Mouse (Mus musculus): Measurements from ENCODE around the gene 1110008P14Rik. TPM values are rescaled to one million over a fixed set of nuclear protein-coding genes. Genes with fewer than 3 reads are reported as not detected.

1110008P14Rik gene
- polyA plus RNA-seq, 1 experiment, result 338 TPM

DNA sequence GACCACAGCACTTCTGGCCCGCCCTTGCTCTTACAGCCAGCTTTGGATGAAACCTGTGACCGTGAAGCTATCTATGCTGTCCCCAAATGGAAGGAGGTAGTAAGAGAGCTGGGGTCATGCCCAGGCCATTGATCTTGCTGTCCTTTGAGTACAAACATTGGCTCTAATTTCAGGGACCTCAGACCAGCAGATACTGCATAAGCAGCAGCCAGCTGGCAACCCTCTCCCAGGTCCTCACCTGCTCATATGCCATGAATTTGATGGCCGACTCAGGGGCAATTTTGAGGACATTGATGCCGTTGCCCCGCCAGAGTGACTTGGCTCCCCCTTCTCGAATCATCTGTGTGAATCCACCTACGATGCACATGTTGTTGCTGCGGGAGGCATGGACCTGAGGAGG, 35.7 kb upstream of the 1110008P14Rik start:
- WGBS, result 87% methylated on average over 8 of the region's 8 CpGs
- no peak for DNase-seq

DNA sequence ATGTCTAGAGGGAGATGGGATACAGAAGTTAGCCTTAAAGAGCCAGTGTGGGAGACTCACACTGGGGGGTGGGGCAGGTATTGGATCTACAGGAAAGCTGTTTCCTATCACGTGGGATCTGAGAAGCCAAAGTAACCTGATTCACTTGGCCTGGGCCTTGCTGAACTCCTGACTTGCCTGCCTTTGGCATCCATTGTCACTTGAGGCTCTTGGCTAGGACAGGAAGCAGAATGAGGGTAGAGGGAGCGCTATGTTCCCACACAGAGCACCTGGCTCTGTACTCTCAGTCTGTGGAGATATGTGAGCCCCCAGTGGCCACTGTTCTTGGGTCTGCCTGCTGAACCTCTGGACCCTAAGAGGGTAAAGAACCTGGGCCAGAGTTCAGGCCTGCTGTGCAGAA, 34.8 kb upstream of the 1110008P14Rik start:
- no peaks in the 10 kb centered on the region for H3K27me3 ChIP-seq (ENCODE audit: control insufficient read depth, insufficient read depth, low read length)
- no peak overlapping the region for H3K27ac ChIP-seq (ENCODE audit: insufficient read depth, low read length)
- no peak overlapping the region for H3K4me3 ChIP-seq (replicated peaks; ENCODE audit: insufficient read depth, low read depth, low read length)
- TF ChIP-seq POLR2A (IDR thresholded peaks at IDR 0.05; ENCODE audit: borderline replicate concordance, insufficient read depth, low read length) (no peak), CTCF (IDR thresholded peaks at IDR 0.05; ENCODE audit: borderline replicate concordance, insufficient read depth, low read depth, low read length) (no peak)
- WGBS, result 90% methylated on average over 2 of the region's 2 CpGs
- DNase-seq, result no peak
- H3K4me1 ChIP-seq (ENCODE audit: control insufficient read depth, insufficient read depth, low read length), result peaks cover 19% of the 10 kb centered on the region

More for the DNA sequence above, 35.7 kb upstream of the 1110008P14Rik start:
- TF ChIP-seq CTCF (IDR thresholded peaks at IDR 0.05; ENCODE audit: borderline replicate concordance, insufficient read depth, low read depth, low read length), result no peak
- TF ChIP-seq POLR2A (IDR thresholded peaks at IDR 0.05; ENCODE audit: borderline replicate concordance, insufficient read depth, low read length), result no peak
- Histone ChIP-seq H3K27me3 (ENCODE audit: control insufficient read depth, insufficient read depth, low read length) (no peaks in the 10 kb centered on the region), H3K4me3 (replicated peaks; ENCODE audit: insufficient read depth, low read depth, low read length) (no peak overlapping the region), H3K4me1 (ENCODE audit: control insufficient read depth, insufficient read depth, low read length) (peaks cover 22% of the 10 kb centered on the region), H3K27ac (ENCODE audit: insufficient read depth, low read length) (no peak overlapping the region)

DNA sequence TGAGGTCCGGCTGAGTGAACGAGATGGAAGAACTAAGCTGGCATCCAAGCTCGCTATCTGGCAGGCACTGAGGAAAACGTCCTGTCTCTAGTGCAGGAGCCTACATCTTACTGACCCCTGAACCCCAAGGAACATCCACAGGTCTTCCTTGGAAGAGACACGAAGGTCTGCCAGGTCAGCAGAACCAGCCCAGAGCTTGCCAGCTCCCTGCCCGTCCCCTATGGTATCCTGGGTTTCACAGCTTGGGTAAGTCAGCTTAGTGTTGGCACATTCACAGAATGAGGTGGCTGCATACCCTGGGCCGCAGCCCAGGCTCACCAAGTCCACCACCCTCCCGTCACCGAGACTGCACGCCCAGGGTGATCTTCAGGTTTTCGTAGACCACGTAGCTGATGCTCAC, 34.1 kb upstream of the 1110008P14Rik start:
- DNase-seq, result no peak
- H3K4me1 ChIP-seq (ENCODE audit: control insufficient read depth, insufficient read depth, low read length), result peaks cover 19% of the 10 kb centered on the region
- no peak overlapping the region for H3K27ac ChIP-seq (ENCODE audit: insufficient read depth, low read length)
- H3K4me3 ChIP-seq (replicated peaks; ENCODE audit: insufficient read depth, low read depth, low read length), result no peak overlapping the region
- whole genome bisulfite sequencing, result 84% methylated on average over 12 of the region's 12 CpGs
- H3K27me3 ChIP-seq (ENCODE audit: control insufficient read depth, insufficient read depth, low read length), result no peaks in the 10 kb centered on the region
- TF ChIP-seq CTCF (IDR thresholded peaks at IDR 0.05; ENCODE audit: borderline replicate concordance, insufficient read depth, low read depth, low read length) (no peak), POLR2A (IDR thresholded peaks at IDR 0.05; ENCODE audit: borderline replicate concordance, insufficient read depth, low read length) (no peak)

DNA sequence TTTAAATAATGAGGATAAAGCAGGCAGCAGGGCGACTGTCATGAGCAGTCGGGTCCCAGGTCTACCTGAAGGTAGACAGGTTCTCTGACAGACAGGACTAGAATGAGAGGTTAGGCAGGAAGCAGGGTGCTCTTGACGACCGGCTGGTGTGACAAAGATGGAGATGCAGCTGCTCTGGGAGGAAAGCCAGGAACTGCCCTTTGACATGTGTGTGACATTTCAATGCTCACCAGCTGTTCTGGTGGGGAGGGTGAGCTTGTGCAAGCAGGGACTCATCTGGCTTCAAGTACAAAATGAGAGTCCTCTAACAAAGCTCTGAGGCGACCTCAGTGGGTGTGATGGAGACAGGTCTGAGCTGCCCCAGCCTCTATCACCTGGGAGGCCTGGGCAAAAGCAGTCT, 32.2 kb upstream of the 1110008P14Rik start:
- 47% methylated on average over 5 of the region's 5 CpGs for whole genome bisulfite sequencing
- Histone ChIP-seq H3K4me3 (replicated peaks; ENCODE audit: insufficient read depth, low read depth, low read length) (no peak overlapping the region), H3K27ac (ENCODE audit: insufficient read depth, low read length) (no peak overlapping the region), H3K27me3 (ENCODE audit: control insufficient read depth, insufficient read depth, low read length) (no peaks in the 10 kb centered on the region), H3K4me1 (ENCODE audit: control insufficient read depth, insufficient read depth, low read length) (peaks cover 7% of the 10 kb centered on the region)
- TF ChIP-seq POLR2A (IDR thresholded peaks at IDR 0.05; ENCODE audit: borderline replicate concordance, insufficient read depth, low read length), result no peak
- no peak for TF ChIP-seq CTCF (IDR thresholded peaks at IDR 0.05; ENCODE audit: borderline replicate concordance, insufficient read depth, low read depth, low read length)
- DNase-seq, result no peak

DNA sequence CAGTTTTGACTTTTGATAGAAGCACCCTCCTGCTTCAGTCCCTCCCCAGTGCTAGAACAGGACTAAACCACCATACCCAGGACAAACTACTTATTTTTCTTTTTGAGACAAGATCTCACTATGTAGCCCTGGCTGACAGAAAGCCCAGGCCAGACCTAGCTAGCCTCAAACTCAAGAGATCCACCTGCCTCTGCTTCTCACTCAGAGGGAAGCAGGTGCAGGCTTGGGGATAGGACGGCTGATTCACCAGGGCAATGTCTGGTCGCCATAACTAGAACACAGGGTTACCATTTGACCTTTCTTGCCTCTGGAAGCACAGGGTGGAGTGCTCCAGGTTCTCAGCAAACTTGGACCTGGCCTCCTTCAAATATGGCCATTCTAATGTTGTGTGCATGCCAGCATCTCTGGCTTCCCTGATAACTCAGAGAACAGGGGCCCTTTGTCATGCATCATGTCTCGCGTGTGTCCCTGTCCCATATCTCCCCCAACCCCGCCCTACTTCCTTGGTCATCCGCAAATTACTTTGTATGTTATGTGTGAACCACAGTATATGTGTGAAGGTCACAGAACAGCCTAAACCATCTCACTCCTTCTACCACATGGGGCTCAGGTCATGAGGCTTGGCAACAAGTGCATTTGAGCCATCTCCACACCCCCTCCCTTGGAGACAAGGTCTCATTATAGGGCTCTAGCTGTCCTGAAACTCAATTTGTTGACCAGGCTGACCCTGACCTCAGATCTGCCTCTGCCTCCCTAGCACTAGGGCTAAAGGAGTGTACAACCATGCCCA, 31.2 kb upstream of the 1110008P14Rik start:
- no peak for TF ChIP-seq CTCF (IDR thresholded peaks at IDR 0.05; ENCODE audit: borderline replicate concordance, insufficient read depth, low read depth, low read length)
- 91% methylated on average over 6 of the region's 6 CpGs for WGBS
- DNase-seq, result no peak

DNA sequence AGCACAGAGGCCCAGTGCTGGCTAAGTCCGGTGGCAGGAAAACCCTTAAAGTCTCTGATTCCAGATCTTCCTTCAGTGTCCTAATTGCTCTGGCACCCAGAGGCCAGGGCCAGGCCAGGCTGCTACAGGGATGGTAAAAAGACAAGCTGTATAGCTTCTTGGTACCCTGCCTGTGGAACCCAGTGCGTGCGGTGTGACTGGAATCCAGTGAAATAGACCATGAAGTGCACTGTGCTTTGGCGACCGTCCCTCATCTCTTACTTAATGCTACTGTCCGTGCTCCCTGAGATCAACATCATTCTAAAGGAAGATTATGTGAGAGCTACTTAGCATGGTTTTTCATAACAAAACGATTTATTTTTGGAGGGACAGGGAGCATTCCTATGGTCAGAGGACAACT, 29.7 kb upstream of the 1110008P14Rik start:
- Histone ChIP-seq H3K4me1 (ENCODE audit: control insufficient read depth, insufficient read depth, low read length) (no peaks in the 10 kb centered on the region), H3K27ac (ENCODE audit: insufficient read depth, low read length) (no peak overlapping the region), H3K27me3 (ENCODE audit: control insufficient read depth, insufficient read depth, low read length) (no peaks in the 10 kb centered on the region), H3K4me3 (replicated peaks; ENCODE audit: insufficient read depth, low read depth, low read length) (no peak overlapping the region)
- no peak for DNase-seq
- TF ChIP-seq CTCF (IDR thresholded peaks at IDR 0.05; ENCODE audit: borderline replicate concordance, insufficient read depth, low read depth, low read length) (no peak), POLR2A (IDR thresholded peaks at IDR 0.05; ENCODE audit: borderline replicate concordance, insufficient read depth, low read length) (no peak)
- 54% methylated on average over 7 of the region's 7 CpGs for WGBS

More for the DNA sequence above, 31.2 kb upstream of the 1110008P14Rik start:
- Histone ChIP-seq H3K4me1 (ENCODE audit: control insufficient read depth, insufficient read depth, low read length) (no peaks in the 10 kb centered on the region), H3K4me3 (replicated peaks; ENCODE audit: insufficient read depth, low read depth, low read length) (no peak overlapping the region), H3K27ac (ENCODE audit: insufficient read depth, low read length) (no peak overlapping the region), H3K27me3 (ENCODE audit: control insufficient read depth, insufficient read depth, low read length) (no peaks in the 10 kb centered on the region)

DNA sequence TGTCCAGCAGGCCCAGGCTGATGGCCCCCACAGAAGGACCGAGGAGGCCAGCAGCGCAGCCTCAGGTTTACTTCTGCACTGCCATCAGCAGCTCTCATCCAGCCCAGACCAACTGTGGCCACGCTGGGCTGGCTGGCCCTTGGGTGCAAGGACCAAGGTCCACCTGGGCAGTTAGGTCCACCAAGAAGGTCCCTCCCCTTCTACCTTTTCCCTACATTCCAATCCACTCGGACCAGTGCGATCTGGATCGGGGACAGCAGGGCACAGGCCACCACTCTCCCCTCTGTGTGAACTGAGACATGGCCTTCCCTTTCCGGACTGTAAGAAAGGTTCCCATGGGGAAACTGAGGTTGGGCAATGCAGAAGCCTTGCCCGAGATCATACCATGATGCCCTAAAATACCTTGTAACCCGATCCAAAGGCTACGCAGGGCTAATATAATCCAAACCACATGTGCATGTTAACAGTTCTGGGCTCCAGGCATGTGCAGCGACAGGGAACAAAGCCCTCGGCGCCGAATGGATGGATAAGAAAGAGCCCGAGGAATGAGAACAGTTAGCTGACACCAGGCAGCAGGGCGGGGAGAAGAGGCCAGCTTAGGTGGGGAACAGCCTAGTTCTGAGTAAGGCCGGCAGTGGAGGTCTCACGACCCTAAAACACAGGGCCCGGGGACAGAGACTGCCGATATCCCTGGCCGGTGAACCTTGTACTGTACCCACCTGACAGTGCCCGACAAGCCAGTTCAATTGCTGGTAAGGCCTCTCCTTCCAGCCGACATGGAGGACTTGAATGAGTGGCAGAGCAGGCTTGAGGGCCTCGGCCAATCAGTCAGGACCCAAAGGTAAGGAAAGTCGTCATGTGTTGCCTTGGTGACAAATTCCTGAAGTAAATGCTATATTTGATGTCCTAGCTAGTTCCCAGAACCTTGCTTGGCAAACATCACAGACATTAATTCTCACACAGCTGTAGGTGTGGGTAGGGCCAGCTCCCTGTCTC, 27.0 kb upstream of the 1110008P14Rik start:
- DNase-seq, result no peak
- no peaks in the 10 kb centered on the region for H3K27me3 ChIP-seq (ENCODE audit: control insufficient read depth, insufficient read depth, low read length)
- H3K4me1 ChIP-seq (ENCODE audit: control insufficient read depth, insufficient read depth, low read length), result no peaks in the 10 kb centered on the region
- no peak for TF ChIP-seq CTCF (IDR thresholded peaks at IDR 0.05; ENCODE audit: borderline replicate concordance, insufficient read depth, low read depth, low read length)
- no peak for TF ChIP-seq POLR2A (IDR thresholded peaks at IDR 0.05; ENCODE audit: borderline replicate concordance, insufficient read depth, low read length)
- no peak overlapping the region for H3K27ac ChIP-seq (ENCODE audit: insufficient read depth, low read length)
- WGBS, result 74% methylated on average over 25 of the region's 25 CpGs
- no peak overlapping the region for H3K4me3 ChIP-seq (replicated peaks; ENCODE audit: insufficient read depth, low read depth, low read length)

Data from cerebellum, adult 2 months (tissue).